Mouse (Mus musculus) left cerebral cortex, adult 8-10 months (tissue): ENCODE results near the gene Zfp607b. TPM values are rescaled to one million over a fixed set of nuclear protein-coding genes. Genes with fewer than 3 reads are reported as not detected.

Source experiments
- DNase-seq, 2 experiments: peaks; one replicate each; pipeline ENCODE4 v3.0.0; 2022; ENCODE audit warnings: low spot score in 2 of 2
- total RNA-seq, 4 experiments: library from RNA; stranded (reverse); gene quantifications; 2 replicates each; pipeline ENCODE4 v1.2.4; 2022

Gene Zfp607b
- total RNA-seq, 4 experiments from 2014 or later: 9.7 to 12.2 (median 10.7) TPM

DNA sequence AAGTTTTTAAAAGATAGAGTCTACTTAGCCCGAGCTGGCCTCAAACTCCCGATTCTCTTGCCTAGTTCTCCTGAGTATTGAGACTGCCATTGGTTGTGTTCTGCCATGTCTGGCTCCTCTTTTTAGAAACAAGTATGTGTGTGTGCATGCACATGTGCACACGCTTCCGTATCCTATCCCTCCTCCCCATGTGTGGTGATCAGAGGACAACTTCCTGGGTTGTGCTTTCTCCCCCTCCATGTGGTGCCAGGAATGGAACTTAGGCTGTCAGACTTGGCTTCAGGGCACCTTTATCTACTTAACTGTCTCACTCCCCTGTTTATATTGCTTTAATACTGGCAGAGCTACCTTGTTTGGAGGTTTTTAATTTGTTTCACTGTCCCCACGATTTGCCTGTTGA lies 3.9 kb upstream of the Zfp607b start:
- no peak for DNase-seq

DNA sequence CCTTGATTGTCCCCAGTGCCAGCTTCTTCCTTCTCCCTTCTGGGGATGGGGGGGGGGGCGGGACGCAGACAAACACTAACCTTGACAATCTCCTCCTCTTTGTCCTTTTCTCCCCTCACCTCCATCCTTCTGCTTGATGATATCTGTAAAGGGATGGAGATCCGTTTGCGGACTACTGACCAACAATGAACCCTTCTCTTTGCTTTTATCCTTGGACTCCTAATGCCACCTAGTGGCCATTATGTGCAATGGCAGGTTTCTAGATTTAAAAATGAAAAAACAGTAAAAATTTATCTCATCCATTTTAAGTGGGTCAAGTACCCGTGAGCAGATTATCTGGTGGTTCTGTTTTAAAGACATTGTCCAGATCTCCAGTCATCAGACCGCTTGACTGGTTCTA lies 3.5 kb upstream of the Zfp607b start:
- no peak for DNase-seq

DNA sequence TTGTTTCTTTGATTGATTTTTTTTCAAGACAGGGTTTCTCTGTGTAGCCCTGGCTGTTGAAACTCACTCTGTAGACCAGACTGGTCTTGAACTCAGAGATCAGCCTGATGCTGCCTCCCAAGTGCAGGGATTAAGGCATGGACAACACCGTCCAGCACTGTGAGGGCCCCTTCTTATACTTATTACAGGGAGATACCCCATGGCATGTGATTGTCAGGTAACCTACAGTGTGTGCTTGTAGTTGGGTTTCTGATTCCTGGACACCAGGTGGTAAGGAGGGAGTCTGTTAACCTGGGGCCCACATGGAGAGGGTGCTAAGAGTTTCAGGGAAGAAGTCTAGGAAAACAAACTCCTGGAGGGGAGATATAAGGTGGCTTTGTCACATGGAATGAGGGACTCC lies 2.1 kb upstream of the Zfp607b start:
- no peak for DNase-seq

DNA sequence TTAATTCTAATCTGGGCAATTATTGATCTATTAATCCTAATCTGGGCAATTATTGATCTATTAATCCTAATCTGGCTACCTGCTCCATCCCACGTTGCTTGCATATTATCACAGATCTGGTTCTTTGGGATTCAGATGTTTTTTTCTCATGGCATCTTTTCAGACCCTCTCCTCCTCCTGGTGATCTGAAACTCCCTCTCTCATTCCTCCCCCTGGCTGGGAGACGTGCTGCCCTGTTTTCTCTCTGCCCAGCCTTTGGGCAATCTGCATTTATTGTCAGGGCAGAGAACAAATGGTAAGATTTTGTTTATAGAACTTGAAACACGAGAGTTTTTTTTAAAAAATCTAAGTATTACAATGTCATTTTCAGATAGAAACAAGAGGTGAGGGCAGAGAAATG lies 1.3 kb upstream of the Zfp607b start:
- DNase-seq: no peak

DNA sequence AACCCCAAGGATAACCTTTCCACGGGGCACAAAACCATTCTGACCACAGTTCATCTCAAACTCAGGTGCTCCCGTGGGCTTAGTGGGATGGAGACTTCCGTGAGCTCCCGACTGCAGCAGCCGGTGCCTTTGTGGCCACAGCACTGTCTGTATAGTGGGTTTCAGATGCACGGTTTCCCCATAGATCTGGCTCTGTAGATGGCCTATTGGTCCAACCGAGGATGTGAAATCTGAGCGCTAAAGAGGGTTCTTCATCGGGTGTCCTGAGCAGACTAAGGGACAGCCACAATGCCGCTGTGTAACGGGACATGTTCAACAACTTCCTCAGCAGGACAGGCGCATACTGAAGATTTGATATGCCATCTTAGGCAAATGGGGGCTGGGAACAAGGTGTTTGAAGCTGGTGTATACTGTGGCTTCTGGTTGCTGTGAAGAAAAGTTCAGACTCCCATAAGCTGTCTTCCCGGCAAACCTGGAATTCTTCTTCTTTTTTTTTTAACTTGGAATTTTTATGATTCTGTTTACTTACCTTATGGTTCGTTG lies 823 bp upstream of the Zfp607b start:
- no peak for DNase-seq

DNA sequence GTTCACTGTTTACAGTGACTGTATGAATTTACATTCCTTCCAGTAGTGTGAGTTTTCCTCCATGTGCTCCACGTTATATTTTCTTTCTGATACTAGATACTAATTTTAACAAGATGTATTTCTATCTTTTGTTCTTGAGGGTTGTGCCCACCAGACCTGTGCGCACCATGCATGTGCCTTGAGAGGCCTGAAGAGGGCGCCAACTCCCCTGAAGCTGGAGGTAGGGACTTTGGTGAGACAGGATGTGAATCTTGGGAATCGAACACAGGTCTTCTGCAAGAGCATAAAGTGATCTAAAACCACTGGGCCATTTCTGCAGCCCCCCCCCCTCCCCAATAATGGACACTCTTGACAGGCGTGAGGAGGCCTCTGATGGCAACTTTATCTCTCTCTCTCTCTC lies 1.9 kb downstream of the Zfp607b start:
- no peak for DNase-seq

DNA sequence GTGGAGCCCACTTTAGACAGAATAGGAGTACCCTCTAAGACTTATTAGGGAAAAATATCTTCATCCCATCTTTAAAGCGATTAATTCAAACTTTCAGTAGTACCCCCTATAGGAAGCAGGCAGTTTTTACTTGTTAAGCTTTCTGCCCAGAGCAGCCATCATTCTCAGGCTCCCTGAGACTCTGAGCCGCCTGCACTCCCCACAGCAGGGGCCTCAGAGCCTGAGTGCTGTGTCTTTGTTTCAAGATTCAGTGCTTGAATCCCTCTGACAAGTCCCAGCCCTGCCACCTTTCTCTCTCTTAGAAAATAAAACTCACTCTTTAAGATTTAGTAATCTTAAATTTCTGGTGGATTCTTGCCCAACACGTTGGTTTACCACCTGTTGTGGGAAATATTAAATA lies 7.6 kb downstream of the Zfp607b start:
- no peak for DNase-seq

DNA sequence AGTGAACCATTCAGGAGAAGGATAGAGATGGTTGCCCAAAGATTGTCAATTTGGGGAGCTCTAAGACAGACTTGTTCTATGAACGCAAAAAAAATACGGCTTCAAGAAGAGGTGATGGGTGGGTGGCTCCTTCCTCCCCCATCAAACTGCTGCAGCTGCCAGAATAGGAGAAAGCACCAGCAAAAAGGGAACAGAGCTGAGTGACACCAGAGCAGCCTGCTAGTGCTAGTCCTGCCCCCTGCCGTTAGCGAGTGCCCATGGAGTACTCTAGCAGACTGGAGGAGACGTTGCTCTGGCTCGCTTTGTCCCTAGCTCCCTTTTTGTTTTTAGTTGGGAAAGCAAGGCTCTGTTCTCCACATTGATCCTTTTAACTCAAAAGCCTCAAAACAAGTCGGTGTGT lies 21.3 kb downstream of the Zfp607b start:
- DNase-seq: no peak

DNA sequence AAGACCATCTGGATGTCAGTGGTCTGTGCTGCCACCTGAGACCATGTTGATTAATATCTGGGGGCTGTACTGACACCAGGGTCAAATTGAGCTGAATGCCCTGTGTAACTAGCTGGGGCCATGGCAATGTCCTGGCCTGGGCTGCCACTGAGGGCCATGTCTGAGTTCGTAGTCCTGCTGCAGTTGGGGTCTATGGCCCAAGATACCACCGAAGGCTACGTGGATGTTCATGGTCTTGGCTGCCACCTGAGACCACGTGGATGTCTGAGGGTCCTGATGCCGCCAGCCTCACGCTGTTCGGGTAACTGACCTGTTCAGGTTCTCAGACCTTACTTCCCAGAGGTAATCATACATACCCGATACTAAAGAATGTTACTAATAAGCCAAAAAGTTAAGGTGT lies 32.8 kb downstream of the Zfp607b start:
- DNase-seq: no peak

DNA sequence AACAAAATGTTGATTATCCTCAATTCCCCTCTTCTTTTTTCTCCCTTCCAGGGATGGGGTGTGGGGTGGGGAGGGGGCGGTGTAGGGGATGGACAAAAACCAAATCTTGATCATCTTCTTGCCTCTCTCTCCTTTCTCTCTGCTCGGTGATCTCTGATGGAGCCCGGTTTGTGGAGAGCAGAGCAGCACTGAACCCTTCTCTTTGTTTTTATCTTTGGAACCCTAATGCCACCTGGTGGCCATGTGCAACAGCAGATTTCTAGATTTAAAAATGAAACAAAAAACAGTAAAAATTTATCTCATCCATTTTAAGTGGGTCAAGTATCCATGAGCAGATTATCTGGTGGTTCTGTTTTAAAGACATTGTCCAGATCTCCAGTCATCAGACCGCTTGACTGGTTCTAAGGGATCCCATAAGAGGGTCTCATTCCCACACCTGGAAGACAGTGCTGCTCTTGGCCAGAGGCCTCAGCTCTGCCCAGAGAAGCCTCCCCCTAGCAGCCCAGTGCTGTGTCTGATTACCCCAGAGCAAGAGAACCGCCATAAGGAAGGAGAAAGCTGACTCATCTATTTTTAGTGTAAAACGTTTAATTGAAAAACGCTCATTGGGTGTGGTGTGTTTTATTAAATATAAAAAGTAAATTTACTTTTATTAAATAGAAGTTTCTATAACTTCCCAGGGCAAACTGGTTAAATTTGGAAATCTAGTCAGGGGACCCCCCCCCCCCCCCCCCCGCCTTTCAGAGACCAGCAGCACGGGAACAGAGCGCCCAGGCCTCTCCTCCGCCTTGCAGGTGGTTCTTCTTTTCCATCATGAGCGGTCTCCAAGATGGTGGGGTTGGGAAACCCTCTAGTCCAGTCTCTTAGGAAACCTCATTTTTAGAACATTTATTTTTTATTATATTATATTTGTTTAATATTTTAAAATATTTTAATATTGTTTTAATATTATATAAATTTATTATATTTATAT lies 36.7 kb downstream of the Zfp607b start:
- DNase-seq: no peak

DNA sequence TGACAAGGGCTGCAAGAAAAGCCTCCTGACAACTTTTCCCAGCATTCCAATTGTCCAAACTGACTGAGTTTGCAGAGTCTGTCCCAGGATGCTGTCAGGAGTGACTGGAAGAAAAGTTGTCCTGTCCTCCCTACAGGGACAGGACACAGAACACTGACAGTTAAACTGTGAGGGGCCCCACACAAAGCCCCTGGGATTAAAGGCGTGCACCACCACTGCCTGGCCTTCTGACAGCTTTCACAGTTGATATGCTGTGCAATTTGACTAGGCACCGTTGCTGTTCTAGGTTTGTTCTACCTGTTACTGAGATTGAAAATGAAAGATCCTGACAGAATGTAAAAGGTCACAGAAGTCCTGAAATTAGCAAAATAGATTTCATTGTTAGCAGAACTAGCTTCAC lies 38.3 kb downstream of the Zfp607b start:
- DNase-seq: no peak

DNA sequence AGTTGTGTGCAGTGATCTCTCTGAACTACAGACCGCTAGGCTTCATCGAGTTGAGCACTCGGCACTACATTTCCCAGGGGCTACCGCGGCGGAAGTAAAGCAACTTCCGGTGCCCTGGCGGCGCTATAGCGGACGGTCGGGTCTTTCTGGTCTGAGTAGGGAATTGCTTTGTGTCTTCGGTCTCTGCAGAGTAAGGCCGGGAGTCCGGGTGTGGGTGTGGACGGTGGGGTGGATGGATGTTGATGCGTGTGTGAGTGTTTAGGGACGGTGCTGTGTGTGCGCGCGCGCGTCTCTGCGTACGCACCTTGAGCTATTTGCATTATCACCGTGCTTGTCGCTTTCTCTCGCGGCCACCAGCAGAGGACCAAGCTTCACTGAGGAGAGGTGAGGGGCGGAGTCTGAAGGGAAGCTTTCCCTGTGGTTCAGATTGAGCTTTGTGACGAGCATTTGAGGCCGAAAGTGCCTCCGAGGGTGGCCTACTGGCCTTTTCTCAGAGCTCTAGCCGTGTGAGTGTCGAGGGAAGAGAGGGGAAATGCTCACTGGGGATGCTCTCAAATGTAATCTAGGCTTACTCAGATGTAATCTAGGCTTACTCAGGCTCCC lies 42.2 kb downstream of the Zfp607b start, which contains the start of gene Zfp60:
Zfp60 (plus strand) TSS at position 109 of the 603 bp plus-strand sequence.
- peak; percentile 79 to 85 for DNase-seq

DNA sequence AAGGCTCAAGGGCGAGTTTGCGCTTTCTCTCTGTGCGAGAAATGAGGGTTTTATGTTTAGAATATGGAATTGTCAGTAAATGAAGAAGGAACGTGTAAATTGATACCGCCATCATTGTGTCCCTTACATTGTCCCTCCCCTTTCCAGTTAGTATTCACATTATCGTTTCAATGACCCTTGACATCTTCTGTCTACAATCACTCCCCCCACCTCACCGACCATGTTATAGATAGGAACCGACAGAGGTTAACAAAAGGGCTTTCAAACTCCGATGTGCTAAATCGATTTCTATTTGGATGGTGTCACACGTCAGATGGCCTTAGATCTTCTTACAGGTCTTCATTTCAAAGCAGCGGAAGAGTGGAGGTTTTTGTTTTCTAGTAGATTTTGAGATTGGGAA lies 42.8 kb downstream of the Zfp607b start:
- no peak for DNase-seq

DNA sequence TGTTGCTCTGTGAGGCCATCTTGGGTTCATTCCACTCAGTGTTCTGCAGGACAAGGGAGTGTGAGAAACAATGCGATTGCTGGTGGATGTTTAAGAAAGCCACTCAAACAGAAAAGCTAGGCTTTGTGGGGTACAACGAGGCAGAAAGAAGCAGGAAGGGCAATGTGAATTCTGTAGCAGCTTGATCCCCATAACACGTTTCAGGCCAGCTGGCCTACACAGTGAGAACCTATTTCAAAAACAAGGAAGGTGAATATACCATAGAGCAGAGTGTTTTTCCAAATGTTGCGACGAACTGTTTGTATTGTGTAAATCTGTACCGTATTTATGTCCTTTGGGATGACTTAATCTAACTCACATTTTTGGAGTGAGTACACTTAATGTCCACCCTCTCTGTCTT lies 43.4 kb downstream of the Zfp607b start:
- no peak for DNase-seq

DNA sequence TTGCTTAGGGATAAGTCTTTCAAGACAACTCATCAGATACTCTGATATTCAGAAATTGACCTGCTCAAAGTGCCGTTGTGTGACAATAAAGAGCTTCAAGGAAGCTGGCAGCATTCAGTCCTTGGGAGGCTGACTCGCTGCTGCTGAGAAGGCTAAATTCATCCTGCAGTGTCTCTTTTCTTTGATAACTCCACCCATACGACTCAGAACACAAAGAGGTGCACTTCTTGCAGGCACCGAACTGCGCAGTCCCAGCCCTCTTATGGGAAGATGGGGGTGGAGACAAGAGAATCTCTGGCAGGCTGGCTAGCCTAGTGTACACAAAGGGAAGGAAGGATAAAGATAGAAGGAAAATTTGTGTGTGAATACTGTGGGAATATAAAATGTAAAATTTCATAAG lies 46.3 kb downstream of the Zfp607b start:
- DNase-seq: no peak

Other genes with a start within 250 kb of the Zfp607b start
- 100 to 1,000 TPM; 119 to 133 (median 127) TPM for gene Sptbn4, start 241.7 kb upstream of the Zfp607b start, total RNA-seq
- gene Blvrb, start 241.4 kb upstream of the Zfp607b start, total RNA-seq: 10 to 100 TPM; 17.3 to 23.4 (median 20.2) TPM
- gene Sertad3, start 215.6 kb upstream of the Zfp607b start, total RNA-seq: 1 to 10 TPM; 2.4 to 4.5 (median 3.4) TPM
- gene Sertad1, start 202.4 kb upstream of the Zfp607b start, total RNA-seq: 10 to 100 TPM; 13.8 to 17.5 (median 14.1) TPM
- gene Prx, start 190.0 kb upstream of the Zfp607b start, total RNA-seq: under 1 TPM; 0.48 to 0.53 (median 0.52) TPM
- under 1 TPM in 3 of 4 experiments, not detected in 1; 0.12 to 0.20 (median 0.14) TPM for gene Hipk4, start 166.1 kb upstream of the Zfp607b start, total RNA-seq
- gene Pld3, start 136.1 kb upstream of the Zfp607b start, total RNA-seq: 100 to 1,000 TPM; 675 to 760 (median 715) TPM
- gene 2310022A10Rik, start 136.1 kb upstream of the Zfp607b start, total RNA-seq: 10 to 100 TPM; 26.1 to 34.5 (median 31.0) TPM
- gene Akt2, start 97.8 kb upstream of the Zfp607b start, total RNA-seq: 100 to 1,000 TPM in 3 of 4 experiments, 10 to 100 TPM in 1; 98.3 to 115 (median 109) TPM
- gene Ttc9b, start 35.4 kb upstream of the Zfp607b start, total RNA-seq: 10 to 100 TPM; 81.9 to 99.6 (median 88.5) TPM
- gene Map3k10, start 14.7 kb upstream of the Zfp607b start, total RNA-seq: 100 to 1,000 TPM; 166 to 174 (median 173) TPM
- gene Zfp60, start 42.0 kb downstream of the Zfp607b start, total RNA-seq: 10 to 100 TPM; 38.2 to 46.6 (median 42.1) TPM
- 10 to 100 TPM in 1 of 4 experiments, 1 to 10 TPM in 3; 9.3 to 11.0 (median 9.5) TPM for gene Zfp626, start 117.9 kb downstream of the Zfp607b start, total RNA-seq
- 1 to 10 TPM; 4.6 to 5.7 (median 5.3) TPM for gene Zfp59, start 149.3 kb downstream of the Zfp607b start, total RNA-seq
- gene Zfp607a, start 168.2 kb downstream of the Zfp607b start, total RNA-seq: 1 to 10 TPM; 1.7 to 2.3 (median 2.1) TPM
- 10 to 100 TPM; 13.7 to 17.6 (median 15.3) TPM for gene Zfp974, start 240.1 kb downstream of the Zfp607b start, total RNA-seq